Mouse (Mus musculus) adrenal gland, postnatal 36 days (tissue): Measurements from ENCODE around the gene Ostf1. TPM values are rescaled to one million over a fixed set of nuclear protein-coding genes. Genes with fewer than 3 reads are reported as not detected.
A peak's percentile ranks its signal among the peaks of the same experiment; 100 is the strongest.
"Not testable (repeated sequence)": the region's sequence is repeated elsewhere in the genome, so short reads cannot be mapped to it uniquely, and the experiment has no call there.

Experiments
- DNase-seq, 2 experiments: peaks; one replicate each; pipeline ENCODE4 v3.0.0; 2021; ENCODE audit warnings: mixed read lengths in 1 of 2
- total RNA-seq, 2 experiments: library from RNA; stranded (reverse); gene quantifications; 2 replicates each; pipeline ENCODE4 v1.2.3; 2021

The Ostf1 gene
- total RNA-seq, 2 experiments from 2014 or later = 127 to 163 TPM

DNA sequence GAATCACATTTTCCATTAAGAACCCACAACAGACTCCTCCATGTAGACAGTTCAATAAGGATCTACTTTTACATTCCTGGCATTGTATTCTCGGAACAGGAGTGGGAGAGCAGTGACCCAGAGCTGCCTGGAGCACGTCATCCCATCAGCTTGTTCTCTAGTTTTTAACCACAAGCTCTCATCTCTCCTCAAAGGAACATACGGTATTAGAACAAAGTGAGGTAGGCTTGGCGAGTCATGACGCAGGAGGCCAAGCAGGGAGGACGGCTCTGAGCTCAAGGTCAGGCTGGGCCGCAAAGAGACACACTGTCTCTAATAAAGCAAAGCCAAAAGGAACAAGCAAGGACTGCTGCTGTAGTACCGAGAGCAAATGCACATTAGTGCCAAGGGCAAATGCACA is 32.6 kb downstream of the Ostf1 start:
- peak; percentile 74 for DNase-seq

DNA sequence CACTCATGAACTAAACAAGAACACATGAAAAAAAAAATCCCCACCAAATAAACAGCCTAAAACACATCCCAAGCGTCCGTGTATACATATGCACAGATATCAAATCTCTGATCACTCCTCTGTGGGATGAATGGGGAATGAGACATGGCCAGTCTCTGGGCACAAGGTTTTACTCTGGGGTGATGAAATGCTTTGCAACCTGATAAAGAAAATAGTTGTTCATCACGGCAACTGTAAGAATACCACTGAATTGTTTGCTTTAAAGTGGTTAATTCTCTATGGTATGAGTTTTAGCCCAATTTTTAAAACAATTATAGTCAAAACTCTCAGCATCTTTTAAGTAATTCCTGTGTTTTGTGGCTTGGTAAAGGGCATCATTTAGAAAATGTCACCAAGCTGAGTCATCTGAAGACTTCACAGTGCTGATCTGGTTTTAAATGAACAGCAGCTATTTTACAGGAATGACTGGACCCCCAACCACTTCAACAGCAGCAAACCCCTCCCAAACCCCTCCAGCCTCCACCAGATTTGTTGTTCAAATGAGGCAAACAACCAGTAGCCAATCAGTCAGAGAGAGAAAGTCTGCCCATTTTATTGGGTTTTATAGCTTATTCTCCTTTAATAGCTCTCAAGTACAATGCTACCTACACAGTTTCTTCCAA is 33.2 kb downstream of the Ostf1 start:
- DNase-seq = no peak

DNA sequence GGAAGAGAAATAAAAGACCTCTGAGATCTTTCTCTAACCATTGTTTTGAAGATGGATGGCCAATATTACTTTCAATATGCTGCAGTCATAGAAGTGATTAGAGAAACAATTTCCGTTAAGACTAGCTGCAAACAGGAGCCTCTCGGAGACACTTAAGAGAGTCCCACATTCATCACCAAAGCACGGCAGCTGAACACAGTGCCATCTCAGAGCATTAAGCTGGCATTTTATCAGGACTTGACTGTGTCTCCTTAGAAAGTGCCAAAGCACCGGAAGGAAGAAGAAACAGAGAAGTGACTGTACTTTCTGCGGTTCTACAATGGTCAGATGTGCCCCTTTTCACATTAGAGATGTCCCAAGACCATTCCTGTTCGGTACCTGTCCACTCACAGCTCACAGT is 33.9 kb downstream of the Ostf1 start:
- no peak for DNase-seq

DNA sequence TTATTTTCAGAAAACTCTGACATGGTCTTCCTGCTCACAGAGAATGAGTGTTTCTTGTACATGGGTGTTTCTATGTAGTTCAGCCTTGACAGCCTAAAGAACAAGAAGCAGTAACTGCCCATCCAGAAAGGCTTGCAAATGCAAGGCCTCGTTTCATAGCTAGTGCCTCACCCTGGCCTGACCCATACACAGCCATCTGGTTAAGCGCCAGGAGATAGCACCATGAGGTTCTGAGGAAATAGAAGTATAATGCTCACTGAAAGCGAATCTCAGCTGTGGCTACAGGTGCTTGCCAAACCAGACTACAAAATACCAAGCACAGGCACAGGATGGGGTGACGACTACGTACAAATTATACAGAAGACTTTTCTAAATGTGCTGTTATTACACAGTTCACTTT is 34.7 kb downstream of the Ostf1 start:
- DNase-seq = no peak

DNA sequence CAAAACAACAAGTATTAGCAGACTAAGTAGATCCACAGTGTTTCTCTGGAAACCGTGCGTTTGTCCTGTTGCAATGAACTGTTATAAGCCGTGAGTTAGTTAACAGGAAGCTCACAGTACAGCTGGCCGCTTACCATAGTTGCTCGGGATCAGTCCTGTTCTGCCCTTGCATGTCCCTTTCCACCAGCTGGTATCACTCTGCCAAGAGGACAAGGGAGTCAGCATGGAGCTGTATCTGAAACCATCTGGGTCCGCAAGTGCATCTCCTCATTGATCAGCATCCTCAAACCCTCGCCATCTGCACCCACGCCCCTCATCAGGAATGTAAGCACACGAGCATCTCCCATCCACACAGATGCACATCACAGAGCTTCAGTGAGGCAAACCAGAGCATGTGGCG is 37.9 kb downstream of the Ostf1 start:
- DNase-seq = no peak

DNA sequence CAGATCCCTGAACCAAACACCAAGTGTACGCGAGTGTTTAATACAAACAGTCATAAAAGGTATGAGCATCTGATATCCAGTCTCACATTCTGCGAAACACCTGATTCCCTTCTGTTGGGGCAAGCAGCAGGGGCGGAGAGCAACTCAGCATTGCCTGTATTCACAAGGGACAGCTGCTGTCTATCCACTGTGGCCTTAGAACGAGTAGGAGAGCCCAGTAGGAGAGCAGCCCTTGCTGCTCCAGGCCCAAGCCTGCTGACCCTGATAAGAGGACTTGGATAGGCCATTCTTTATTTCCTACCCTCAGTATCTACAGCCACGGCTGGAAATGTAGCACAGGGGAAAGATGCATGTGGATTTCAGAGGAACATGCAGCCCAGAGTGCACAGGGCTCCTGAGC is 38.7 kb downstream of the Ostf1 start:
- no peak for DNase-seq

DNA sequence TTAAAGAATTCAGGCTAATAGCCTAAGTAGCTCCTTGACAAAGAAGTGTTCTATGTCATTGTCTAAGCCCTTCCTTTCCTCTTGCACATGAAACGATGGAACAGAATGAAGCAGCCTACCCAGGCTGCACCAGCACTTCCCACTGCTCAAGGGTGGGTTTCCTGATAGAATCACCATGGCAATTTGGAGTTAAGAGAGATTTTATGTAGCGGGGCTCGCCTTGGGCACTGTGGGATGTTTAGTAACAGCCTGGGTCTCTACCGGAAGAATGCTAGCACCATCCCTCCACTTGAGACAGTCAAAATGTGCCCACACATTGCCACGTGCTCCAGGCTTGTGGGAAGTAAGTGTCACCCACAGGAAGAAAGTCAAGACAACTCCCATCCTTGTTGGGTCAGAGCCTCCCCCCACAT is 40.7 kb downstream of the Ostf1 start:
- no peak for DNase-seq

DNA sequence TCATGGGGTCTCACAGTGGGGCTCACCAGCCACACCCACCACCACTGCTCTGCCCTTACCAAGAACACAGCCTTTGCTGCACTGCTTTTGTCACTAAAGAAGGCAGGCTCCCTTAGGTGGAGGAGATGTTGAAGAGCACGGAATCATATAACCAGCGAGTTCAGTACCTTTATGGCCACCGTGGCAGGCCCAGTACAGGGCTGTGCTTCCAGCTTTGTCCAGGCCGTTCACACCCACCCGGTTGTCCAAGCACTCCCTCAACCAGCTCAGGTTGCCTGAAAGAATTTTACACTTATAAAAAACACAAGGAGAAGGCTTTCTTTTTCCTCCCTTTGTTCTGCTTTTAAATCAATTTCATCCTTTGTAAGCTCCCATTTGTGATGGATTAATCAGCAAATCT is 41.4 kb downstream of the Ostf1 start:
- DNase-seq = no peak

DNA sequence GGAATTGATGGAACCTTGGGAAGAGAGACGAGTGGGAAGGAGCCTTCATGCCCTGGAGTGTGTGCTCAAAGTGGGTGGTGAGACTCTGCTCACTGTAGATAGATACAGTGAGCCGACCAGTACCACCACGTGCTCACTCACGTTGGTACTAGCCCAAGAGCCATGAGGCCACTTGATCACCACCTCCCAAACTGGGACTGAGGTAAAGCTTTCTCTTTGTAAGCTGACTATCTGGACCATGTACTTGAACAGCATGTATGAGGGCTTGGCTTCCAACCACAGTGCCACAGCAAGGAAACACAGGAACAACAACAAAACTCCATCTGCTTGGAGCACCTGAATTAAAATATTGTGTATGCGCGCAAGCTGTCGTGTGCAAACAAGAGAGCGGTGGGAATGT is 42.3 kb downstream of the Ostf1 start:
- no peak for DNase-seq

DNA sequence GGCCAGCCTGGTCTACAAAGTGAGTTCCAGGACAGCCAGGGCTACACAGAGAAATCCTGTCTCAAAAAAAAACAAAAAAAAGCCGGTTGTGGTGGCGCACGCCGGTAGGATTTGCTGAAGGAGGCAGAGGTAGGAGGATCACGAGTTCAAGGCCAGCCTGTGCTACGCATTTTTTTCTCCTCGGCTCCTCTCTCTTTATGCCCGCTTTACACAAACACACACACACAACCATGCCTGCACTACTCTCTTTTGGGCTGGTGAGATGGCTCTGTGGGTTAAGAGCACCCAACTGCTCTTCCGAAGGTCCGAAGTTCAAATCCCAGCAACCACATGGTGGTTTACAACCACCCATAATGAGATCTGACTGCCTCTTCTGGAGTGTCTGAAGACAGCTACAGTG is 42.8 kb downstream of the Ostf1 start:
- not testable (repeated sequence) for DNase-seq

DNA sequence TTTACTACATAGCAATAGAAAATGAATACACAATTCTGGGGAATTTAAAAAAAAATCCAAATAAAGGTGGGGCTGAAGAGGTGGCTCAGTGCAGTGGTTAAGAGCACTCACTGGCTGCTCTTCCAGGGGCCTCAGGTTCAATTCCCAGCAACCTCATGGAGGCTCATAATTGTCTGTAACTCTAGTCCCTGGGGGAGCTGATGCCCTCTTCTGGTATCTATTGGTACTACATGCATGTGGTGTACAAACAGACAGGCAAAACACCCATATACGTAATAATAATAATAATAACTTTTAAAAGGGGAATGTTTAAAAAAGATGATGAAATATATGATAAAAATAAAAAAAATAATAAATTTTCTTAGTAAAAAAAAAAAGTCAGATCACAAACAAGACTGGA is 43.4 kb downstream of the Ostf1 start:
- no peak for DNase-seq

DNA sequence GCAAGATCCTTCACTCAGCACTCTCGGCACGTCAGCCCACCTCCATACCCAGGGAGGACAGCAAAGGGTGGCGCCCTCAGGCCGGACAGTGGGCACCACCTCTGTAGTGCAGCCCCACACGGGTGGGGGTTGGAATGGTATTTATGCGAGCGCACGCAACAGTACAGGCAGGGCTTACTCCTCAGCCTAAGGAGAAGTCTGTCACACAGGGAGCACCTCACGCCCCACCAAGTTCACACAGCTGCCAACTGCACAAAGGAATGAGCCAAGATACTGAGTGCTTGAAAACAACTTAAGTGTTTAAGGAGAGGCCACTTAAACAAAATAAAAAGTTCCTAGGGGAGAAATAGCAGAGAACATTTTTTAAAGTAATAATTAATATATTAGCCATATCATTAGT is 44.5 kb downstream of the Ostf1 start:
- DNase-seq = no peak

DNA sequence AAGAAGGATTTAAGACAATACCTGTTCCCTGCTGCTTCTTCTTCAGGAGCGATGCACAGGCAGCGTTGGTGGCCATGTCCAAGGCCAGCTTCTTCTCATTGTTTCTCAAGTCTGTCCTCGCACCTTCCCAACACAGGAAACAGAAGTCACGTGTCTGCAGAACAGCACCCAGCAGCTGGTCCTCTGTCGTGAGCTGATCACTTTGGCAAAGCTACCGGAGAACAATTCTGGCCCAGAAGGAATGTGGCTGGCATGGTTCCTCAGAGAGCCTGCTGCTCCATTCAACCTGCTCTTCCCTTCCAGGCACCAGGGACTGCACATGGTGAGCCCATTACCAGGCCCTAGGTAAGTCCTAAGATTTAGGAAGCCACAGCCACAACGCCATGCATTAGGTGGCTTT is 47.0 kb downstream of the Ostf1 start:
- DNase-seq = no peak

DNA sequence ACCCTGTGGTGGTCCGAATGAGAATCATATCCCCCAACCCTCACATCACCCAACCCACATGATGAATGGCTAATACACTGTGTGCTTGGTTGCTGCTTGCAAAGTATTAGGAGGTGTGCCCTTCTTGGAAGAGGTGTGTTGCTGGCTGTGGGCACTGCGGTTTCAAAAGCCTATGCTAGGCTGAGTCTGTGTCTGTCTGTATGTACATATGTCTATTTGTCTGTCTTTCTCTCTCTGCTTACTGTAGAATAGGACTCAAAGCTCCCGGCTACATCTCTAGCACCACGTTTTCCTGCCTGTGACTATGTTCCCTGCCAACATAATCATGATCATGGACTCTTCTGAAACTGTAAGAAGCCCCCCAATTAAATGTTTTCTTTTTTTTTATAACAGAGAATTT is 47.9 kb downstream of the Ostf1 start:
- no peak for DNase-seq

DNA sequence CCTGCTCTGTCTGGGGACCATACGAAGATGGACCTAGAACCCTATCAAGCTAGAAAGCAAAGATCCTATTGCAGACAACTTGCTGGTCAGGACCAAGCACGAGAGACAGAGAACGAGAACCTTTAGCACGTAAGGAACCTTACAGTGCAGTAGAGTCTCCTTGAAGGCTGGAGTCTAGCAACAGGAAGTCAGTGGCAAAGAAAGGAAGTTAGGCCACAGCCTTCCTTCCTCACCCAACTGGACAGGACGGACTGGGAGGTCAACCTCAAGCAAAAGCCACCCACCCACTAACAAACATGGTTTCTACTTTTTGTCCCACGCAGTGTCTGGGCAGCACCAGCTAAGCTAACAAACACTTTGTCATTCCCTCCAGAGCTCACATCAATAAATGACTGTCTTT is 48.7 kb downstream of the Ostf1 start:
- no peak for DNase-seq

DNA sequence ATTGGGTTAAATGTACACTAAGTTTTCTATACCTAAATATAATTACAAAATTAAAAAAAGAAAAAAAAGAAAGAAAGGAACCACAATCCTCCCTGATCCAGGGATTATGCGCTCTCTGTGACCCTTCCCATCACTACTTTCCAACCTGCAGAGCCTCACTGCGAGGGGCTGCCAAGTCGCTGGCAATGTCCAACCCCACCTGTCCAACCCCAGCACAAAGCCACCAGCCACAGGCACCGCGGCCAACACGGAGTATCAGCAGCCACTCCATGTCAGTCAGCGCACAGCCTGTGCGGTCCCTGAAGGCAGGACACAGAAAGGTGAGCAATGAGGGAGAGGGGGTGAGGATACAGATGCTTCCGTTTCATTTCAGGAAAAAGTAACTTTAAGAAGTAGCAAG is 49.4 kb downstream of the Ostf1 start:
- no peak for DNase-seq

DNA sequence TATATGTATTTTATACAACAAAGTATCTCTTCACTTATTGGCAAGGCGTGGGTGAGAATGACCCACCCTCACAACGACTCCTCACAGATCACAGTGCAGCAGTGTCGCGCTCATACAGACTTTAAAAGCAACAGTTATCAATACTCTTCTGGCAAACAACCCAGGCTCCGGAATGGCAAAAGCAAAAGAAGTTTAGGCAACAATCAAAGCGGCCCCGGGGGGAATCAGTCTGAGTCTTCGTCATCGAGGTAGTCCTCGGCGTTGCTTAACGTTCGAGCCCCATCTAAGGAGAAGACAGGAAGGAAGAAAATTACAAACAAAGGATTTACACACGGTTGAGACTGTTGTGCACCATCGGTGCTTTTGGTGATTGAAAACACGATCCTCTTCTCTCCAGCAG is 50.6 kb downstream of the Ostf1 start:
- no peak for DNase-seq

DNA sequence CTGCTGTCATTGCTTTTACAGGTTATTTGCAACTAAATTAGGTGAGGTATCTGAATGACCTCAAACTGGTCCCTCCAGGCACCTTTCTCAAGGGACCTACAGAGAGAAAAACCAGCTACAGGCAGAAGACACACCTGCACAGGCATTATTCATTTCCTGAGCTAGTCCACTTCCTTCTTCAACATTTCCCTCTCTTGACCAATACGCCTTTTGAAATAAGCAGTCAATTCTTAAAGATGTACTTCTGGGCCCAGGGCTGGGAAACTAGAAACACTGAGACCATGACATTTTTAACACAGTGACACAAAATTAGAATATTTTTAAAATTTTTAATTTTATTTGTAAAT is 52.6 kb downstream of the Ostf1 start:
- DNase-seq = no peak

DNA sequence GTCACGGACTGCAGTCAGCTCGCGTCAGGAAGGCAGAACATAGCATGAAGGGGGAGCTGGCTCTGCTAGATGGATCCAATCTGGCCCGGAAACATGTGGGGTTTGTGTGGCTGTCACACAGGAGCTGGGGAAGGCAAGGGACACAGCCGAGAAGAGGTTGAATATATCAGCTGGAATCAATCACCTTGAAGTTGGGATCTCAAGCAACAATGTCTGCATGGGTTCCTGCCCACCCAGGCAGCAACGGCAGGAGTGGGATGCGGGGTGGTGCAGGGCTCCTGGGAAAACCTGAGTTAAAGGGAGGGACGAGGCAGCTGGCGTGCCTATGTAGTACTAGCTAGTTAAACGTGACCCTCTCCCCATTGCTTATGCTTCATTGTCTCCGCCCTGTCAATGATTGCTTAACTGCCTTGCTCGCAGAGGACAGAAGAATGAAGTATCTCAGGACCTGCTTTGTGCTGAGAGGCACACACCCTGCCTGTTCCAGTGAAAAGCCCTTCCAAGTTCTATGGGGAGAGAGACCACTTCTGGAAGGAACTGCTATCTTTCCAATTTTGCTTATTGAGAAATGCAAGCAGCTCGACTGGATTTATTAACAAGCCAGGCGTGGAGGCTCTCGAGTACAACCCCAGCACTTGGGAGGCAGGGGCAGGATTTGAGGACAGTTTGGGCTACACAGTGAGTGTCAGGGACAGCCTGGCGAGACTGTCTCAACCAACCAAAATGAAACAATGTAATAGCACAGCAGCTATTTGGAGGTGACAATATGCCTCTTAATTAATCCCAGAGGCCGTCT is 53.2 kb downstream of the Ostf1 start:
- no peak for DNase-seq

DNA sequence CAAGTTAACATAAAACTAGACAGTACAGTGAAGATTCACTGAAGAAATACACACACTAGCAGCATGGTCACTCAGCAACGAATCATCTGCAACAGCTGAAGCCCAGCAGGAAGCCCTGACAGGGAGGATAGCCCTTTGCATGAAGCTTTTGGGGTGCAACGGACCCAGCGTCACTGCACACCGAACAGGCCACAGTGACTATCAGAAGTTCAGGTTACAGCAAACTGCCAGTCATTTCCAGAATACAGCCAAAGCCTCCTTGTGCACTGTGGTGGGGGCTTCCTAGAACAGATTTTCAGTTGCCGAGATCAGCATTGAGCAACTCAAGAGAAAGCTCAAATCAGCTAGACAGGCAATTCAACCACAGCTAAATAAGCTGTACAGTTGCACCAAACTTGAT is 54.3 kb downstream of the Ostf1 start:
- DNase-seq = no peak

DNA sequence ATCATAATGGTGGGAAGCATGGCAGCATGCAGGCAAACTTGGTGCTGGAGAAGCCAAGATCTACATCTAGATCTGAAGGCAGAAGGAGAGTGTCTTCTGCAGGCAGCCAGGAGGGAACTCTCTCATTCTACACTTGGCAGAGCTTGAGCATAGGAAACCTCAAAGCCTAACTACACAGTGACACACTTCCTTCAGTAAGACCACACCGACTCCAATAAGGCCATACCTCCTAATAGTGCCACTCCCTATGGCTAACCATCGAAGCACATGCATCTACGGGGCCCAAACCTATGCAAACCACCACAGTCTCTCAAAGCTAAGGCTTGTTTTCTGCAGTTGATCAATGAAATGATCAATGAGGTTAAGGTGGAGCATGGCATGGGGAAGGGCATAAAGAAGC is 55.7 kb downstream of the Ostf1 start:
- no peak for DNase-seq

DNA sequence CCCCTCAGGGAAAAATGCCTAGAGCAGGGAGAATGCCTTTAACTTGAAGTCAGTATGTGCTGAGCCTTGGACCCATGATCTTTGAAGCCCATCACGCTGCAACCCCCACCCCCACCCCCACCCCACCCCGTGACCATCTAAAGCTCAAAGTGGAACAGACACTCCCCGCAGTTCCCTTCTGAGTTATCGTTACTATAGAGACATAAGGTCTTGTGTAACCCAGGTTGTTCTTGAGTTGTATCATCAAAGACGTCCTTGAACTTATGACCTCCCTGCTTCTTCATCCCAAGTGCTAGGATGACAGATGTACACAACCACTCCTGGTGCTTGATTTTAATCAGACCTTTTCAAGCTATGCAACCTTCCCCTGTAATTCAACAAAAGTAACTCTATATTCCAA is 57.7 kb downstream of the Ostf1 start:
- DNase-seq = no peak

DNA sequence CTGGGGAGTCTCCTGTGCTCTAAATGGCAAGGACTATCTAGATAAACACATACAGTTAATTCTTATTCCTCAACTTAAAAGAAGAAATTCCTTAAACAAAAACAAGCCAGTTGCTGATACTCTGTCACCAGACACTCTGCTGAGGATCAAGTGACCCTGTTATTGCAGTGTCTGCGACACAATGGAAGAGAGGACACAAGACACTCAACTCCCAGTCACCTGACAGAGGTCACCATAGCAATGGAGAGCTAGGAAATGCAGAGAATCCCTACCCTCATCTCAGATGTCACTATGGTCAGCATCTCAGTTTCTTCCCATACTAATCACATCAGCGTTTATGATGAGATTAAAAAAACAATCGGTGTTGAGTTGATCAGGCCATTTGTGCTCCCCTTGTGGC is 58.2 kb downstream of the Ostf1 start:
- DNase-seq = no peak

DNA sequence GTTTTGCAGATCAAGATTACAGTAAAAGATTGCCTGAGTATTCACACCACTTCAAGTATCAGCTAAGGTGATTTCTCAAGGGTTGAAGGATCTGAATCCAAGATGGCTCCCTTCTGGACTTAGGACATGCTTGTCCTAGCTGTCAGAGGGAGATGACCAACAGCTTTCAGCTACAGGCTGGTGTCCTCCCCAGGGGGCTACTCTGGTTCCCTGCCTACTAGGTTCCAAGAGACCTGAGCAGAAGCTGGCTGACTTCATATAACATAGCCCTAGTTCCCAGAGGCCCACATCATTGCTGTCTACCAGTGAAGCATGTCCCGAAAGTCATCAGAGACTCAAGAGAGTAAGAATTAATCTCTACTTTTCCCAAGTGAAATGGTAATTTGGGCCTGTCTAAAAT is 62.1 kb downstream of the Ostf1 start:
- DNase-seq = no peak
